Mouse (Mus musculus): ENCODE data around the gene Dclk2. TPM values are rescaled to one million over a fixed set of nuclear protein-coding genes. Genes with fewer than 3 reads are reported as not detected.

Gene Dclk2
- polyA plus RNA-seq (2012; ENCODE audit: low replicate concordance), result 15.6 and 22.8 TPM in 2 replicates

DNA sequence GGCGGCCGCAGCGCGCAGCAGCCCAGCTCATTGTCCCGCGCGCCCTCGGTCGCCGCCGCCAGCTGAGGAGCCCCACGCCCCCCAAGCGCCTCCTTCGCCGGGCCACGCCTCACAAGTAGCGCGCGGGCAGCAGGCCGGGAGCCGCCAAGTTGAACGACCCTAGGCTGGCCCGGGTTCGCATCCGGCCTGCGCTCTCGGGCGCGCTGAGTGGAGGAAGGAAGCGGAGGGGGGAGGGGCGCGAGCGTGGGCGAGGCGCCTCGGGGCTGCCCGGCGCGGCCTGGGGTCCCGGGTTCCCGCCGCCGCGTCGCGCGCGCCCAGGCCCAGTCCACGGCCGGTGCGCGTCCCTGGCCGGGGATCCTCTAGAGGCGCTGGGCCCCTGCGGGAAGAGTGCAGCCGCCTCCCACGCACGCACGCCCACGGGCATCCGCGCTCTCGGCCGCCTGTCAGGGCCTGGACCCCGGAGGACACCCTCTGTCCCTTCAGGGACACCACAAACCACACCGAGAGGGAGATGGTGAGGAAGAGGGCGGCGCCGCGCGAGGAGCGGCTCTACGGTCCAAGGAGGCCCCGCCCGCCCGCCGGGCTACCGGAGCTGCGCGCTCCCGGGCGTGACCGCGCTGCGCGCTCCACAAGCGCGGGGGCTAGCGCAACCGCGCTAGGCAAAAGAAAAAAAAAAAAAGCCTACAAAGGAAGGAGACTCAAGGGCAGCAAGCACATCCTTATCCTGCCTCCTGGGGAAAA, at the start of gene Dclk2:
TSS of gene Dclk2 (minus strand) at position 510 of the 741 bp plus-strand sequence.

Other genes starting within 250 kb of the Dclk2 start
- 0.28 and 0.45 TPM in 2 replicates for gene Cd1d1, start 78.6 kb upstream of the Dclk2 start, polyA plus RNA-seq (2012; ENCODE audit: low replicate concordance)